Mouse (Mus musculus) heart, embryonic 14.5 days (tissue): Measurements from ENCODE around the gene Pirb. TPM values are rescaled to one million over a fixed set of nuclear protein-coding genes. Genes with fewer than 3 reads are reported as not detected.
"Not testable (repeated sequence)": the region's sequence is repeated elsewhere in the genome, so short reads cannot be mapped to it uniquely, and the experiment has no call there.

ENCODE experiments used
- ATAC-seq: fragments of 200-750 bp; cut with Nextera tagmentation; 2 replicates; pipeline ENCODE4 v1.8.0; 2017; ENCODE audit warnings: low read depth, moderate TSS enrichment; ENCODE audit not compliant: insufficient number of reproducible peaks, insufficient read depth, low FRiP score
- H3K27ac ChIP-seq, 2 experiments: fragments of 200-500 bp in 1 of 2; fragments of 300-500 bp in 1 of 2; sonication (generic) in 1 of 2; replicated peaks in 1 of 2; 2 replicates each; pipeline ENCODE4 v1.5.1; 2012 to 2014; ENCODE audit warnings: low read depth in 2 of 2, low read length in 2 of 2, control low read depth in 1 of 2, mild to moderate bottlenecking in 1 of 2, mixed read lengths in 1 of 2; ENCODE audit not compliant: control insufficient read depth in 1 of 2, insufficient read depth in 1 of 2
- H3K27me3 ChIP-seq: fragments of 300-500 bp; sonication (generic); 2 replicates; pipeline ENCODE4 v1.6.1; 2014; ENCODE audit warnings: mild to moderate bottlenecking, low read length, control low read depth; ENCODE audit not compliant: control insufficient read depth, insufficient read depth
- H3K36me3 ChIP-seq: fragments of 300-500 bp; sonication (generic); 2 replicates; pipeline ENCODE4 v1.6.1; 2014; ENCODE audit warnings: mild to moderate bottlenecking, control low read depth, low read length, mixed read lengths; ENCODE audit not compliant: control insufficient read depth, insufficient read depth
- H3K4me1 ChIP-seq, 2 experiments: fragments of 200-500 bp in 1 of 2; fragments of 300-500 bp in 1 of 2; sonication (generic) in 1 of 2; 2 replicates each; pipeline ENCODE4 v1.6.1; 2012 to 2014; ENCODE audit warnings: low read length in 2 of 2, control low read depth in 1 of 2, mixed read lengths in 1 of 2; ENCODE audit not compliant: control insufficient read depth in 2 of 2, insufficient read depth in 2 of 2
- H3K4me2 ChIP-seq: fragments of 300-500 bp; sonication (generic); 2 replicates; pipeline ENCODE4 v1.6.1; 2014; ENCODE audit warnings: mild to moderate bottlenecking, low read length
- H3K4me3 ChIP-seq, 2 experiments: fragments of 200-500 bp in 1 of 2; fragments of 300-500 bp in 1 of 2; sonication (generic) in 1 of 2; 2 replicates each; pipeline ENCODE4 v1.5.1; 2012 to 2014; ENCODE audit warnings: low read length in 2 of 2, mild to moderate bottlenecking in 2 of 2, control low read depth in 1 of 2, low read depth in 1 of 2, moderate library complexity in 1 of 2; ENCODE audit not compliant: control insufficient read depth in 1 of 2, insufficient read depth in 1 of 2
- H3K9ac ChIP-seq: fragments of 300-500 bp; sonication (generic); 2 replicates; pipeline ENCODE4 v1.6.1; 2014; ENCODE audit warnings: mild to moderate bottlenecking, low read length
- H3K9me3 ChIP-seq: fragments of 300-500 bp; sonication (generic); 2 replicates; pipeline ENCODE4 v1.6.1; 2016; ENCODE audit warnings: low read length, control low read depth; ENCODE audit not compliant: control insufficient read depth
- whole genome bisulfite sequencing: fragments of 180-500 bp; shearing (Covaris S2); extraction: QIAGEN DNeasy Blood & Tissue Kit; methylation state at CpG from one replicate; pipeline ENCODE4 v1.1.7; 2014; 5-methylcytosine and 5-hydroxymethylcytosine counted together
- polyA plus RNA-seq: library from polyadenylated mRNA; unstranded; fragments of >200 nt; fragmentation: Nextera tagmentation; extraction: Ambion mirVana; gene quantifications from 2 replicates; pipeline ENCODE4 v1.2.1, GENCODE M21; 2014

Pirb gene
- polyA plus RNA-seq = 0.27 and 0.97 TPM in 2 replicates

DNA sequence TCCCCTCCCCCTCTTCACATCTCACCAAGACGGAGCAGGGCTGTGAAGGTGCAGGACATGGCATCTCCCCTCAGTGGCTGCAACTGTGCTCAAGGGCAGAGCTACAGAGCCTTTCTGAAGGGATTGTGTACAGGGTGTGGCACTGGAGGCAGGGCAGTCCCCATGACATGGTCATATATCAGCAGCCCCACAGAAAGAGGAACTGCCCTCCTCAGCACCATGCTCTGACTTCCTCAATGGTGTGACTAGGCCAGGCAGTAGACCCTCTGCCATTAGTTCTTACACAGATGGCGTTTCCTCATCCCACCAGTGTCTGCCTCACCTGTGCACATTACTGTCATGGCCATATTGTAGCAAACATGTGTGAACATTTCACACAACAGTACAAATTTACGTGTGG, at the start of gene Pirb:
Gene Pirb, minus strand, starts transcription at position 124 of the 400 bp plus-strand sequence.
- H3K4me2 ChIP-seq, H3K27ac ChIP-seq, H3K4me1 ChIP-seq, ATAC-seq, H3K27me3 ChIP-seq, H3K4me3 ChIP-seq, H3K9ac ChIP-seq, H3K36me3 ChIP-seq, H3K9me3 ChIP-seq: not testable (repeated sequence)
- no CpG with 5 or more reads among the region's 3 CpGs for WGBS

DNA sequence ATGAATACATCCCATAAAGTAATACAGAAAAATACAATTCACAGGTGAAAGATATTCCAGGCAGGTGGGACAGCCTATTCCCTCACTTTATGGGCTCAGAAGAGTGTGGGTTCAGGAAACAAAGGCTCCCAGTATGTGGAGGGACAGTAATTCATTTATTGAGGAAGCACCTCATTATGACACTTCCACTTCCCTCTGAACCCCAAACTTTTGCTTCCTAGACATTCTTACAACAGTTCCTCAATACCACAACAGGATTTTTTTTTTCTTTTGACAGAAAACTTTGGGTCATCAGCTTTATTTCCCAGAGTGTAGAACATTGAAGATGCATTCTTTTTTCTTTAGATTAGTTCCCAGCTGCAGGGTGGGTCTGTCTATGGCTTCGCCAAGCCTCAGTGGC, 12.5 kb upstream of the Pirb start:
- WGBS = no CpG with 5 or more reads among the region's 1 CpGs

DNA sequence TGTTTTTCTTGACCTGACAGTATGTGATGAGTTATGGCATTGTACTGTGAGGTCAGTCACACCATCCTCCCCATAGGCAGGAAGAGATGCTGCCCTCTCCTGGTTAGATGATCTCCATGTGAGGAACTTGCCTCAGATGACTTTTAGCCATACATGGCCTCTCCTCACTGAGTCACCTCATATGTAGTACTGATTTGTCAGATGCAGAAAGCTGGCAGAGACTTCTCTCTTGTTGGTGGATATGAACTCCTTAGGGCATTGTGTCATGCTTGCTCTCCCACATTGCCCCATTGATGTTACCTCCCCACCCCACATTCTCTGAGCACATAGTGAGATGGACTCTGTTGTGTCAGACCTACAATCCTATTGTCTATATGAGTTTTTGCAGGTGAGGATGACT, 5.3 kb upstream of the Pirb start:
- ATAC-seq, H3K27ac ChIP-seq, H3K4me2 ChIP-seq, H3K4me1 ChIP-seq, H3K9me3 ChIP-seq, H3K36me3 ChIP-seq, H3K4me3 ChIP-seq, H3K27me3 ChIP-seq, H3K9ac ChIP-seq: not testable (repeated sequence)

More for the DNA sequence above, 12.5 kb upstream of the Pirb start:
- H3K36me3 ChIP-seq, H3K9ac ChIP-seq, H3K4me2 ChIP-seq, ATAC-seq, H3K9me3 ChIP-seq, H3K27ac ChIP-seq, H3K27me3 ChIP-seq, H3K4me3 ChIP-seq, H3K4me1 ChIP-seq: not testable (repeated sequence)

DNA sequence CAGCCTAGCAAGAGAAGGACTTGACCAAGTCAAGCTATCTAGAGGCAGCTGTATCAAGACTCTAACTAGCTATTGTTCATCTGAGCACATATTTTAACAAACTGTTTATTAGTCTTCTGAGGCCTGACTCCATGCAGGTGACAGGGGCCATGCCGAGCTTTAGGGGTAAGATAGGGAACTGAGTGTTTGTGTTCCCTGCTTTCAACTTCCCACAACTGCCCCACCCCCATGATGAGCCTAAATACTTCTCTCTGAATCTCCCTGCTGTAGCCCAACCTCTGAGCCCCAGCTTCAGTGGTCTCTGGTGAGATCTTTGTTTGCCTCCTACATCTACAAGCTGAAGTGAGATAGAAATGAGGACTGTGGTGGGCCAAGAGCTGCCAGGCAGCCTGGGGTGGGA, 4.9 kb downstream of the Pirb start:
- H3K27ac ChIP-seq = no peak overlapping the region
- H3K4me2 ChIP-seq = no peak overlapping the region
- 39% methylated on average over 1 of the region's 1 CpGs for WGBS
- no peak overlapping the region for H3K4me3 ChIP-seq
- ATAC-seq = no peak
- peaks cover 2% of the 10 kb centered on the region; the same call in 1 of the 2 replicates for H3K36me3 ChIP-seq
- H3K27me3 ChIP-seq = no peaks in the 10 kb centered on the region
- no peak overlapping the region for H3K9ac ChIP-seq
- H3K9me3 ChIP-seq = no peaks in the 10 kb centered on the region
- no peaks in the 10 kb centered on the region for H3K4me1 ChIP-seq

DNA sequence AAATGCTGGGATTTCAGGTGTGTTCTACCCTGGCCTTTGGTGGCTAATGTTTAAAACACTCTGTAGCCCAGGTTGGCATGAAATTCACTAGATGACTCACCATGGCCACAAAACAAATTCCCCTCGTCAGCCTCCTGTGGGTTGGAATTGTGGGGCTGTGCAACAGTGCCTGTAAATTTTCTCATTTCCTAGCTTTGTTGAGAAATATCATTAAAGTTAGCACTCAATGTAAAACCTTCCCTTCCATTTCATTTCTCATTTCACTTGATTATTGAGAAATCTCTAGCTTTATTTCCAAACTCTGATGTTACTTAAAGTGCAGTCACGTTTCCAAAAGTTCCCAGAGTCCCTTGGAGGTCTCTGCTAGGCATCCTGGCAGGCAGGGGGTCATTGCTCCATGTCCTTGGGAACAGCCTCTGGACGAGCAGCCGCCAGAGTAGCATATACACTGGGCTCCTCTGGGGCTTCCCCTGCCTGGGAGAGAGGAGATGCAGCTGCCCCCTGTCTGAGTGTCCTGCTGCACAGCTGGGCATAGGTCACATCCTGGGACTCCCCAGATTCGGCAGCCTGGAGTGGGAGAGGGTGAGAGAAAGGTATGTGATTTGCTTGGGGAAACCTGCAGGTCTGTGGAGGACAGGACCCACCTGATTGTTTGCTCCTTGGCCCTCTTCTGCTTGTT, 7.8 kb downstream of the Pirb start:
- H3K27me3 ChIP-seq = no peaks in the 10 kb centered on the region
- H3K9me3 ChIP-seq = no peaks in the 10 kb centered on the region
- ATAC-seq = no peak
- WGBS = 29% methylated on average over 5 of the region's 5 CpGs
- H3K4me3 ChIP-seq = no peak overlapping the region
- H3K9ac ChIP-seq = no peak overlapping the region
- H3K27ac ChIP-seq = no peak overlapping the region
- no peaks in the 10 kb centered on the region for H3K4me1 ChIP-seq
- H3K36me3 ChIP-seq = peaks cover 13% of the 10 kb centered on the region
- H3K4me2 ChIP-seq = no peak overlapping the region

DNA sequence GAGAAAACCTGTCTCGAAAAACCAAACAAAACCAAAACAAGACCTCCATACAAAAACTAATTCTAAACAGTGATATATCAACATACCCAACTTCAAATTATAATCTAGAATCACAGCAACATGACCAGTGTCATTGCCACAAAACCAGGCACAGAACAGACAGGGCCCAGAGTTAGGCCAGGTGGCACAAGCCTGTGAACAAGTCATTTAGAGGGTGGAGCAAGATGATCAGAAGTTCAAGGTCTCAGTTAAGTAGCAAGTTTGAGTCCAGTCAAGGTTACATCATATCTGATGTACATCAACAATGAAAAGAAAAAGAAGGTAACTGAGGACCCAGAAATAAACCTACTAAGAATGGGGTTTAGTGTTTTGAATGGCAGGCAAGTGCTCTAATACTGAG, 11.2 kb downstream of the Pirb start:
- no peak overlapping the region for H3K4me2 ChIP-seq
- peaks cover 5 to 20% of the 10 kb centered on the region in 2 experiments for H3K4me1 ChIP-seq
- H3K9me3 ChIP-seq = no peaks in the 10 kb centered on the region
- H3K27me3 ChIP-seq = no peaks in the 10 kb centered on the region
- no peak overlapping the region for H3K4me3 ChIP-seq
- ATAC-seq = no peak
- WGBS = 77% methylated on average over 1 of the region's 1 CpGs
- peaks cover 41% of the 10 kb centered on the region for H3K36me3 ChIP-seq
- no peak overlapping the region for H3K9ac ChIP-seq
- no peak overlapping the region for H3K27ac ChIP-seq

DNA sequence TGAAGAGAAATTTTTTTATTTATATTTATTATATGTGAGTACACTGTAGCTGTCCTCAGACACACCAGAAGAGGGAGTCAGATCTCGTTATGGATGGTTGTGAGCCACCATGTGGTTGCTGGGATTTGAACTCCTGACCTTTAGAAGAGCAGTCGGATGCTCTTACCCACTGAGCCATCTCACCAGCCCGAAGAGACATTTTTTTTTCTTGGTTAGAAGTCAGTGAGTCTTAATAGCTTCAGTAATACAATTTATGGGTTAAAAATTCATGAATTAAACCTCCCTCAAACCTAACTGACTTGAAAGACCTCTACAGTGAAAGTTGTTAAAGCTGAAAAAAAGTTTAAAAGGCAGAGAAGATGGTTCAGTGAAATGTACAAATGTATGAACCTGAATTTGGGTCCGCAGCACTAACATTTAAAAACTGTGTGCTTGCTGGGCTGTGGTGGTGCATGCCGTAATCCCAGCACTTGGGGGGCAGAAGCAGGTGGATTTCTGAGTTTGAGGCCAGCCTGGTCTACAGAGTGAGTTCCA, 11.7 kb downstream of the Pirb start:
- WGBS = 45% methylated on average over 5 of the region's 5 CpGs
- not testable (repeated sequence) for H3K27me3 ChIP-seq, ATAC-seq, H3K27ac ChIP-seq, H3K4me3 ChIP-seq, H3K4me2 ChIP-seq, H3K9me3 ChIP-seq, H3K9ac ChIP-seq
- H3K4me1 ChIP-seq = peaks cover 5 to 20% of the 10 kb centered on the region in 2 experiments
- H3K36me3 ChIP-seq = peaks cover 41% of the 10 kb centered on the region
